Mouse (Mus musculus) lung, postnatal 0 days (tissue): ENCODE data around the gene H2-T24. TPM values are rescaled to one million over a fixed set of nuclear protein-coding genes. Genes with fewer than 3 reads are reported as not detected.

Experiments
- ATAC-seq: fragments of 200-750 bp; cut with Nextera tagmentation; 2 replicates; pipeline ENCODE4 v1.8.0; 2017; ENCODE audit warnings: moderate library complexity
- DNase-seq: peaks from one replicate; pipeline ENCODE4 v3.0.0-alpha.2; 2016; ENCODE audit warnings: low spot score
- H3K27ac ChIP-seq: fragments of 300-500 bp; sonication (generic); 2 replicates; pipeline ENCODE4 v1.5.1; 2014; ENCODE audit warnings: antibody characterized with exemption, mild to moderate bottlenecking, low read length, mixed read lengths
- H3K27me3 ChIP-seq: fragments of 300-500 bp; sonication (generic); replicated peaks from 2 replicates; pipeline ENCODE4 v1.6.1; 2014; ENCODE audit warnings: low read length, mixed read lengths; ENCODE audit not compliant: insufficient read depth
- H3K36me3 ChIP-seq: fragments of 300-500 bp; sonication (generic); 2 replicates; pipeline ENCODE4 v1.6.1; 2014; ENCODE audit warnings: low read length, mixed read lengths; ENCODE audit not compliant: insufficient read depth
- H3K4me1 ChIP-seq: fragments of 300-500 bp; sonication (generic); 2 replicates; pipeline ENCODE4 v1.6.1; 2014; ENCODE audit warnings: antibody characterized with exemption, low read depth, low read length, mixed read lengths; ENCODE audit not compliant: insufficient read depth
- H3K4me2 ChIP-seq: fragments of 300-500 bp; sonication (generic); replicated peaks from 2 replicates; pipeline ENCODE4 v1.6.1; 2014; ENCODE audit warnings: low read depth, mild to moderate bottlenecking, low read length, moderate library complexity, mixed read lengths
- H3K4me3 ChIP-seq: fragments of 300-500 bp; sonication (generic); 2 replicates; pipeline ENCODE4 v1.5.1; 2014; ENCODE audit warnings: low read depth, low read length
- H3K9ac ChIP-seq: fragments of 300-500 bp; sonication (generic); replicated peaks from 2 replicates; pipeline ENCODE4 v1.6.1; 2014; ENCODE audit warnings: low read depth, mild to moderate bottlenecking
- H3K9me3 ChIP-seq: fragments of 300-500 bp; sonication (generic); 2 replicates; pipeline ENCODE4 v1.6.1; 2016; ENCODE audit warnings: low read length, mixed read lengths
- CTCF ChIP-seq: IDR thresholded peaks from 2 replicates; pipeline ENCODE4 v1.5.1; 2016; ENCODE audit warnings: antibody characterized with exemption, mild to moderate bottlenecking
- EP300 ChIP-seq: IDR thresholded peaks from 2 replicates; pipeline ENCODE4 v1.6.1; 2016; ENCODE audit warnings: antibody characterized with exemption, mild to moderate bottlenecking, control low read depth
- WGBS: fragments of 180-500 bp; shearing (Covaris S2); extraction: QIAGEN DNeasy Blood & Tissue Kit; methylation state at CpG from one replicate; pipeline ENCODE4 v1.1.7; 2014; 5-methylcytosine and 5-hydroxymethylcytosine counted together
- polyA plus RNA-seq: library from polyadenylated mRNA; unstranded; fragments of >200 nt; fragmentation: Nextera tagmentation; extraction: Ambion mirVana; gene quantifications from 2 replicates; pipeline ENCODE4 v1.2.1, GENCODE M21; 2015

The H2-T24 gene
- polyA plus RNA-seq, 1 experiment from 2014 or later = 2.7 TPM

DNA sequence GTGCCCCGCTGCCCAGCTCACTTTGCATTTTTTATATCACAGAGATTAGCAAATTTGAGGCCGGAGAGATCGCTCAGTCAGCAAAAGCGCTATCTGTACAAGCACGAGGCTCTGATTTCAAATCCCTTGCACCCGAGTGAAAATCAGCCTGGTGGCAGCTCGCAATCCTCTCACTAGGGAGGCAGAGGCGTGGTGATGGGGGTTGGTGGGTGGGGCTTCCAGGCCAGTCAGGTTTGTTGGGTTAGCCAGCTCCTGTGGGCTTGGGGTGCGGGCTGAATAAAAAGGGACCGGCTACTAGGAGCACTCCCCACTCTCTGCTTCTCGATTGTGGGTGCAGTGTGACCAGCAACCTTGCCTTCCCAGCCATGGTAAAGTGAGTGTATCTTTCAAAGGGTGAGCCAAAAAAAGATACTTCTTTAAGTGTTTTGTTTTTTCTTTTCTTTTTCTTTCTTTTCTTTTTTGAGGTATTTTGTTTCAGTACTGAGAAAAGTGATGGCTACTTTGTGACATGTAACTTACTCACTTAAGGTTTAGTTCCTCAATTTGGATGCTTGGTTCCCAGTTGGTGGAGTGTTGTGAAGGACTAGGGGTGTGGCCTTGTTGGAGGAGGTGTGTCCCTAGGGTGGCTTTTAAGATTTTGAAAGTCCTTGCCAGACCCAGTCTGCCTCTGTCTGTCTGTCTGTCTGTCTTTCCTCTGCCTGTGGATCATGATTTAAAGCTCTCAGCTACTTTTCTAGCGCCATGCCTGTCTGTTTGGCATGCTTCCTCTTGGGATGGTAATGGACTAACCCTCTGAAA, 22.4 kb downstream of the H2-T24 start:
- Histone ChIP-seq H3K9me3 (no peaks in the 10 kb centered on the region), H3K36me3 (no peaks in the 10 kb centered on the region), H3K9ac (no peak overlapping the region), H3K4me3 (no peak overlapping the region), H3K4me2 (no peak overlapping the region; the same call in 1 of the 2 replicates), H3K4me1 (no peaks in the 10 kb centered on the region), H3K27me3 (no peaks in the 10 kb centered on the region), H3K27ac (no peak overlapping the region)
- ATAC-seq = no peak
- WGBS = 52% methylated on average over 12 of the region's 12 CpGs
- no peak for TF ChIP-seq EP300
- no peak for TF ChIP-seq CTCF
- DNase-seq = peak; percentile 56

DNA sequence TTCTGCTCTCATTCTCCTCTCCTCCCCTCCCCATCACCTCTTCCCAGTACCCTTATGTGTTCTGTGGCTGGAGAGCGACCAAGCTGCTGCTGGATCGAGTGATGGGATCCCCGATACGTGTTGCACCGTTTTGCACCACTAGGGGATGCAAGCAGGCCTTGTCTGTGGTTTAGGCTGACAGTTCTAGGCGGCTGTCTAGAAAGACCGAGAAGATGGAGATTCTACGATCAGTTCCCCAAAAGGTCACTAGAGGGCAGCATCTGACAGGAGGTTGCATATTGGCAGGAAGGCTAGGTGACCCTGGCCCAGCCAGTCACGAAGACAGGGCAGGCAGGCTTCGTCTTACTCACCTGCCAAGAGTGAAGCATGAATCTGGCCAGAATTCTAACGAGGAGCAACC, 23.4 kb downstream of the H2-T24 start:
- Histone ChIP-seq H3K4me3 (no peak overlapping the region), H3K9ac (no peak overlapping the region), H3K27me3 (no peaks in the 10 kb centered on the region), H3K4me1 (no peaks in the 10 kb centered on the region), H3K36me3 (no peaks in the 10 kb centered on the region), H3K27ac (no peak overlapping the region), H3K9me3 (no peaks in the 10 kb centered on the region), H3K4me2 (no peak overlapping the region)
- WGBS = under 1% methylated on average over 11 of the region's 11 CpGs
- peak; percentile 96 for DNase-seq
- peak; percentile 100 for TF ChIP-seq CTCF
- TF ChIP-seq EP300 = no peak
- ATAC-seq = peak; percentile 60

DNA sequence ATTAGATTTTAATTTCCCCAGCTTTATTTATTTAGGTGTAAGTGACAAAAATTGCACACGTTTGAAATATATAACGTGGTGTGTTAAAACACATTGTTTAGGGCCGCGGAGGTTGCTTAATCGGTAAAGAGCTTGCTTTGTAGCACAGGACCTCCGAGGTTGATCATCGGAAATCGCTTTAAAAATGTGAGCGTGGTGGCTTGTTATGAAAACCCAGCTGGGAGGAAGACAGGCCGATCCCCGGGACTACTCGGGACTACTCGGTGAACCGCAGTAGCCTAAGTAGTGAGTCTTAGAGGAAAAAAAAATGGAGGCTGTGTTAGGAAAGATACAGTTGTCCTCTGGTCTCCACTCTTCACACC, 25.5 kb downstream of the H2-T24 start:
- H3K4me3 ChIP-seq = peak overlapping the region; percentile 44
- no peaks in the 10 kb centered on the region for H3K9me3 ChIP-seq
- WGBS = 3% methylated on average over 14 of the region's 14 CpGs
- H3K4me2 ChIP-seq = peak overlapping the region; percentile 64
- ATAC-seq = no peak
- peak overlapping the region; percentile 17 for H3K27ac ChIP-seq
- H3K27me3 ChIP-seq = no peaks in the 10 kb centered on the region
- DNase-seq = peak; percentile 30
- H3K4me1 ChIP-seq = no peaks in the 10 kb centered on the region
- H3K36me3 ChIP-seq = no peaks in the 10 kb centered on the region
- peak overlapping the region; percentile 48 for H3K9ac ChIP-seq
- TF ChIP-seq EP300 (no peak), CTCF (no peak)

DNA sequence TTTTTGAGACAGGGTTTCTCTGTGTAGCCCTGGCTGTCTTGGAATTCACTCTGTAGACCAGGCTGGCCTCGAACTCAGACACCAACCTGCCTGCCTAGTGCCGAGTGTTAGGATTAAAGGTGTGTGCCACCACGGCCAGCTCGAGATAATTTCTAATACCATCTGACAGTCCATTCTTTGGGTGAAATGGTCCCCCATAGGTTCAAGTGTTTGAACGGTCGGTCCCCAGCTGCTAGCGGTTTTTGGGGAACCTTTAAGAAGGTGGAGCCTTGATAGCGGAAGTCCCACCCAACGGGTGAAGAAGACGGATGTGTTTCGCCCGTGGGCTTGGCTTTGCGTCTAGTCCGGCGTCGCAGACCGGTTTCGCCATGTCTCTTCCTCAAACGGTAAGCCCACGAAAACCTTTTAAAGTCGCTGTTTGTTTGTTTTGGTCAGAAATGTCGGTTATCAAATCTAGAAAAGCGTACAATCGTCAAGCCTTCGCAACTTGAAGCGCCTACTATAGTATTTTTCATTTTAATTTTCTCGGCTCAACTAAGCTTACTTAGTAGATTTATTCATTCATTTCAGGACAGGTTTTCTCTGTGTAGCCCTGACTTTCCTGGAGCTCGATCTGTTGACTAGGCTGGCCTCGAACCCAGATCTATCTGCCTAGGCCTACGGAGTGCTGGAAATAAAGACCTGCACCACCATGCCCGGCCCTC, 26.0 kb downstream of the H2-T24 start:
- 4% methylated on average over 31 of the region's 31 CpGs for WGBS
- H3K36me3 ChIP-seq = peaks cover under 1% of the 10 kb centered on the region; the same call in 1 of the 2 replicates
- ATAC-seq (peak; percentile 74), DNase-seq (peak; percentile 95)
- no peaks in the 10 kb centered on the region for H3K4me1 ChIP-seq
- TF ChIP-seq CTCF (no peak), EP300 (no peak)
- H3K9me3 ChIP-seq = no peaks in the 10 kb centered on the region
- peak overlapping the region; percentile 48 for H3K9ac ChIP-seq
- H3K27ac ChIP-seq = peak overlapping the region; percentile 17
- H3K4me2 ChIP-seq = peak overlapping the region; percentile 64
- H3K27me3 ChIP-seq = no peaks in the 10 kb centered on the region
- H3K4me3 ChIP-seq = peak overlapping the region; percentile 44

DNA sequence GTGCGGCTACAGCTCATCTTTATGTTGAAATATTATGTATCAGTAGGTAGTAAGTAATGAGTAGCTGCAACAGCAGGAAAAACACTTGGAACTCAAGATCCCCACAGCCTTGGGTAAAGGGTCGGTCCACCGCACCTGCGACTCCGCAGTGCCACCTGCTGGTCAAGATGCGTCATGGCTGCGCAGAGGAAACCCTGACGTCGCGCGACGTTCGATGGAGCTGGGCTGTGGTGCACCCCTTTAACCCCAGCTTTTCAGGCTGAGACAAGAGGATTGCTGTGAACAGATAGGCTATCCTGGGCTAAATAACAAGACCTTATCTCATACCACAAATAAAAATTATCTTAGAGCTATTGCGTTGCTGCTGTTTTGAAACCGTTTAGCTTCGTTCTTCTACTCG, 26.7 kb downstream of the H2-T24 start:
- Histone ChIP-seq H3K9me3 (no peaks in the 10 kb centered on the region), H3K4me1 (no peaks in the 10 kb centered on the region), H3K36me3 (peaks cover 7% of the 10 kb centered on the region; the same call in 1 of the 2 replicates), H3K4me2 (peak overlapping the region; percentile 64; the same call in 1 of the 2 replicates), H3K27me3 (no peaks in the 10 kb centered on the region), H3K27ac (no peak overlapping the region), H3K9ac (no peak overlapping the region), H3K4me3 (no peak overlapping the region; the same call in 1 of the 2 replicates)
- DNase-seq (peak; percentile 91), ATAC-seq (peak; percentile 78)
- TF ChIP-seq CTCF (peak; percentile 100), EP300 (no peak)
- WGBS = 4% methylated on average over 17 of the region's 17 CpGs

DNA sequence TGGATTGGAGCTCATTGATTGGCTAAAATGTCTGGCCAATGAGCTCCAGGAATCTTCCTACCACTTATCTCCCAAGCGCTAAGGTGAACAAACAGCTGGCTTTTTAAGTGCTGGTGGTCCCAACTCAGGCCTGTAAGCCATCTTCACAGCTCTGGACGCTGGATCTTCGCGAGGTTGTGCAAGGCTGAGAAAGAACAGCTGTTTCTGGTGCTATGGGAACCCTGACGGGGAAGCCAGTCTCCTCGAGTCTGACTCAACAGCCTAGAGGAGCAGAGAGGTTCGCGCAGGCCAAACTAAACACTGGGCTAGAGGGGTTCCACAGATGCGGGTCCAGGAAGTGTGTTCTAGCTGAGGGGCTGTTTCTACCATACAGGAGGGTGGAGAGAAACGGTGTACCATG, 28.6 kb downstream of the H2-T24 start:
- Histone ChIP-seq H3K9ac (no peak overlapping the region), H3K4me3 (no peak overlapping the region), H3K27ac (no peak overlapping the region), H3K9me3 (no peaks in the 10 kb centered on the region), H3K4me2 (no peak overlapping the region), H3K27me3 (no peaks in the 10 kb centered on the region), H3K36me3 (peaks cover 20% of the 10 kb centered on the region; the same call in 1 of the 2 replicates), H3K4me1 (no peaks in the 10 kb centered on the region)
- WGBS = 16% methylated on average over 10 of the region's 10 CpGs
- DNase-seq = peak; percentile 77
- TF ChIP-seq EP300 (no peak), CTCF (no peak)
- ATAC-seq = peak; percentile 47
